Mouse (Mus musculus): ENCODE measurements around the gene Coq9.

DNA sequence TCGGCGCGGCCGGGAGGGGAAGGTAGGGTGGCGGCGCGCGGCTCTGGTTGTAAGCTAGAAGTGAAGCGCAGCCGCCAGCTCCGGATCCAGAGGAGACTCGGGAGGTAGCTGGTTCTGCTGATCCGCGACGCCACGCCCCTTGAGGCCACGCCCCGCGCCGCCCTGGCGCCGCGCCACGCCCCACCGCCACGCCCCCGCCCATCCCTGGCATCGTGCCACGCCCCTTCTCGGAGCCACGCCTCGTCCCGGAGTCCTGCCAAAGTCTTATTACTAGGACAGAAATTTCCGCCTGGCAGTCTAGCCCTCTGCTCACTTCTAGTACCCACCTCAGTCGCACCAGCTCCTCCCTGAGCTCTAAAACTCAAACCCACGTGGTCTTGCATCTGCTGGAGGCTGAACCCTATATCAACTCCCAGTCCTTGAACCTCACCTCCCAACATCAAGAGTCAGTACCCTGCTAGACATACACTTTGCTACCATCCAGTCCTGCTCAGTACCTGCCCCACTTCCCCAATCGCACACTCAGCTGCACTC, 38.1 kb downstream of the Coq9 start, which contains the start of gene Dok4:
- TF ChIP-seq CTCF (IDR thresholded peaks at IDR 0.05; ENCODE audit: control insufficient read depth, insufficient read depth, low read length) (no peak), POLR2A (IDR thresholded peaks at IDR 0.05; ENCODE audit: borderline replicate concordance, control insufficient read depth, low read depth, low read length) (peak; percentile 59; the same call in 1 of the 2 replicates)

Measured in bone marrow, adult 2 months (tissue).